In the genomic region with DNA sequence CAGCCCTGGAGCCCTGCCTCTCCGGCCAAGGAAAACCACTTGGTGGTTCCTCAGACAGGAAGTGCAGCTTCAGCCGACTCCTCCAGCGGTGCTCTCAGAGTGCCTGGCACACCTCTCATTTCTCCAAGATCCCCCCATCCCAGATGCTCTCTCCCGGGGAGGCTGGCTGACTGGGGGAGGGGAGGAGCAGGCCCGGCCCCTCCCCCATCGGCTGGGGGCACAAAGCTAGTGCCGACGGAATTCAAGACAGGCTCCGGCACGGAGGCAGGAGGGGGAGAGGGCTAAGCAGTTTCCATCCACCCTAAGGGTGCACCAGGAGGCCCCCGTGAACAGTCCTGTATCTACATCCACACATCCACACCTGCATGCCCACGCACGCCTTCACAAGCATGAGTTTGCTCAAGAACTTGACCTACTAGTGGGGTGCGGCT, we compare ENCODE assay signal across 9 mouse cellular contexts. TPM values are rescaled to one million over a fixed set of nuclear protein-coding genes. Genes with fewer than 3 reads are reported as not detected.
DNase-seq lines count a peak whose midpoint lies in the region; ATAC-seq and TF ChIP-seq lines count a peak whose summit lies in the region.
"Had no signal": no experiment of that assay in that cellular context is flagged by ENCODE, and none has a peak within 500 bp of the region (broad histone marks: within the 10 kb centered on the region; RNA-seq: fewer than 3 reads in every experiment).

No protein-coding gene starts in this region.

- intact Hi-C loops in left cerebral cortex, adult 2 months (cut with DNase I), result no loop called here
- intact Hi-C loops in left cerebral cortex, postnatal 4 days (cut with DNase I), result no loop called here

- H3K4me1 ChIP-seq in forebrain, embryonic 13.5 days, result peaks cover 73% of the 10 kb centered on the region
- peaks cover 78% of the 10 kb centered on the region for H3K4me1 ChIP-seq in limb, embryonic 15.5 days
- H3K4me1 ChIP-seq in stomach, embryonic 16.5 days (ENCODE audit: control insufficient read depth, insufficient read depth, low read length), result peaks cover 68% of the 10 kb centered on the region

- no peak for TF ChIP-seq CTCF in left cerebral cortex, adult 2 months (IDR thresholded peaks at IDR 0.05)

- ATAC-seq in forebrain, embryonic 13.5 days, result no peak
- no peak for ATAC-seq in limb, embryonic 15.5 days (ENCODE audit: insufficient number of reproducible peaks, low FRiP score, low TSS enrichment, low read depth)
- ATAC-seq in stomach, embryonic 16.5 days (ENCODE audit: insufficient read depth, low FRiP score), result peak; percentile 10; the same call in 1 of the 2 replicates
- ATAC-seq: Patski had no signal

- peak overlapping the region; percentile 80 for H3K9ac ChIP-seq in forebrain, embryonic 13.5 days
- peak overlapping the region; percentile 37; the same call in 1 of the 2 replicates for H3K9ac ChIP-seq in limb, embryonic 15.5 days
- H3K9ac ChIP-seq in stomach, embryonic 16.5 days (ENCODE audit: low read length), result peak overlapping the region; percentile 97

- peak overlapping the region; percentile 86 for H3K4me2 ChIP-seq in forebrain, embryonic 13.5 days
- peak overlapping the region; percentile 95 for H3K4me2 ChIP-seq in limb, embryonic 15.5 days
- peak overlapping the region; percentile 90 for H3K4me2 ChIP-seq in stomach, embryonic 16.5 days (ENCODE audit: low read depth, low read length)

- WGBS in forebrain, embryonic 13.5 days, result 2% methylated on average over 14 of the region's 14 CpGs
- WGBS in limb, embryonic 15.5 days, result 2% methylated on average over 14 of the region's 14 CpGs
- WGBS in stomach, embryonic 16.5 days, result 5% methylated on average over 14 of the region's 14 CpGs

- no peak for DNase-seq in left cerebral cortex, adult 2 months (ENCODE audit: extremely low spot score in 1 of 2, low spot score in 2 of 2)
- DNase-seq in left cerebral cortex, postnatal 4 days, result no peak
- no peak for DNase-seq in gastrocnemius, postnatal 25 days
- no peak for DNase-seq in ovary, postnatal 36 days (ENCODE audit: low spot score)
- DNase-seq in MN1 (ENCODE audit: low spot score), result no peak

- H3K9me3 ChIP-seq in forebrain, embryonic 13.5 days (replicated peaks), result no peaks in the 10 kb centered on the region
- no peaks in the 10 kb centered on the region for H3K9me3 ChIP-seq in limb, embryonic 15.5 days
- H3K9me3 ChIP-seq in stomach, embryonic 16.5 days (replicated peaks; ENCODE audit: control insufficient read depth, low read length), result no peaks in the 10 kb centered on the region

- peaks cover 54% of the 10 kb centered on the region for H3K27me3 ChIP-seq in forebrain, embryonic 13.5 days
- H3K27me3 ChIP-seq in limb, embryonic 15.5 days, result peaks cover 2% of the 10 kb centered on the region; the same call in 1 of the 2 replicates
- no peaks in the 10 kb centered on the region for H3K27me3 ChIP-seq in stomach, embryonic 16.5 days (ENCODE audit: control insufficient read depth, insufficient read depth, low read length)
- H3K27me3 ChIP-seq: Patski had no signal

- peak overlapping the region; percentile 64; the same call in 1 of the 2 replicates for H3K4me3 ChIP-seq in left cerebral cortex, adult 2 months
- H3K4me3 ChIP-seq in forebrain, embryonic 13.5 days, result peak overlapping the region; percentile 65
- H3K4me3 ChIP-seq in limb, embryonic 15.5 days, result peak overlapping the region; percentile 78
- H3K4me3 ChIP-seq in stomach, embryonic 16.5 days (replicated peaks; ENCODE audit: low read length), result peak overlapping the region; percentile 79

- no peak overlapping the region for H3K27ac ChIP-seq in left cerebral cortex, adult 2 months
- peak overlapping the region; percentile 78 for H3K27ac ChIP-seq in forebrain, embryonic 13.5 days
- peak overlapping the region; percentile 93 for H3K27ac ChIP-seq in limb, embryonic 15.5 days
- peak overlapping the region; percentile 95 for H3K27ac ChIP-seq in stomach, embryonic 16.5 days (ENCODE audit: low read length)

- peaks cover 15% of the 10 kb centered on the region for H3K36me3 ChIP-seq in forebrain, embryonic 13.5 days (ENCODE audit: poor library complexity, severe bottlenecking)
- peaks cover 11% of the 10 kb centered on the region for H3K36me3 ChIP-seq in limb, embryonic 15.5 days
- no peaks in the 10 kb centered on the region for H3K36me3 ChIP-seq in stomach, embryonic 16.5 days (ENCODE audit: control insufficient read depth, insufficient read depth, low read length)

RNA-seq across cellular contexts. Expression of a gene that starts 3.5 kb away (rescaled TPM):
- total RNA-seq in left cerebral cortex, adult 2 months (2021), result 10 to 100 TPM; 17.3 to 17.7 TPM
- 10 to 100 TPM; 44.6 to 52.6 TPM for total RNA-seq in left cerebral cortex, postnatal 4 days (2021)
- polyA plus RNA-seq in forebrain, embryonic 13.5 days (2015; fragmentation: Nextera tagmentation; extraction: Ambion mirVana), result 6.8 and 7.7 TPM in 2 replicates
- polyA plus RNA-seq in limb, embryonic 15.5 days (2015; fragmentation: Nextera tagmentation; extraction: Ambion mirVana), result 26.6 and 38.2 TPM in 2 replicates
- polyA plus RNA-seq in stomach, embryonic 16.5 days (2015; fragmentation: Nextera tagmentation; extraction: Ambion mirVana), result 15.1 and 16.8 TPM in 2 replicates
- 1 to 10 TPM; 5.9 to 9.7 TPM for total RNA-seq in gastrocnemius, postnatal 25 days (2021)

RNA-seq across cellular contexts. Expression of a gene that starts 27.3 kb away (rescaled TPM):
- total RNA-seq in left cerebral cortex, adult 2 months (2021), result under 1 TPM in 1 of 2 experiments, not detected in 1; 0.18 TPM
- 1 to 10 TPM in 1 of 2 experiments, under 1 TPM in 1; 0.30 to 1.1 TPM for total RNA-seq in left cerebral cortex, postnatal 4 days (2021)
- polyA plus RNA-seq in forebrain, embryonic 13.5 days (2015; fragmentation: Nextera tagmentation; extraction: Ambion mirVana), result 1.3 and 1.8 TPM in 2 replicates
- polyA plus RNA-seq in limb, embryonic 15.5 days (2015; fragmentation: Nextera tagmentation; extraction: Ambion mirVana), result 2.8 TPM in 2 replicates
- polyA plus RNA-seq in stomach, embryonic 16.5 days (2015; fragmentation: Nextera tagmentation; extraction: Ambion mirVana), result 0.42 and 2.0 TPM in 2 replicates
- total RNA-seq in gastrocnemius, postnatal 25 days (2021), result not detected

RNA-seq across cellular contexts. Expression of a gene that starts 37.5 kb away (rescaled TPM):
- 10 to 100 TPM; 74.7 to 76.2 TPM for total RNA-seq in left cerebral cortex, adult 2 months (2021)
- total RNA-seq in left cerebral cortex, postnatal 4 days (2021), result 10 to 100 TPM; 65.0 to 68.4 TPM
- 14.3 and 14.6 TPM in 2 replicates for polyA plus RNA-seq in forebrain, embryonic 13.5 days (2015; fragmentation: Nextera tagmentation; extraction: Ambion mirVana)
- polyA plus RNA-seq in limb, embryonic 15.5 days (2015; fragmentation: Nextera tagmentation; extraction: Ambion mirVana), result 5.0 and 5.1 TPM in 2 replicates
- 13.0 and 15.1 TPM in 2 replicates for polyA plus RNA-seq in stomach, embryonic 16.5 days (2015; fragmentation: Nextera tagmentation; extraction: Ambion mirVana)
- 10 to 100 TPM; 72.1 to 77.5 TPM for total RNA-seq in gastrocnemius, postnatal 25 days (2021)

Comparison
In these comparisons a context has a peak if more than half of its experiments do, and no peak if none do; other contexts are left out.
1. H3K9ac ChIP-seq: peak in every context shown above with its lines; median percentile 97 in stomach, embryonic 16.5 days; 80 in forebrain, embryonic 13.5 days; 37 in limb, embryonic 15.5 days.